Mouse (Mus musculus): ENCODE results near the gene Olfr99. TPM values are rescaled to one million over a fixed set of nuclear protein-coding genes. Genes with fewer than 3 reads are reported as not detected.

Gene Olfr99
- polyA plus RNA-seq (2014; fragmentation: Nextera tagmentation; extraction: Ambion mirVana) = not detected in 2 replicates

DNA sequence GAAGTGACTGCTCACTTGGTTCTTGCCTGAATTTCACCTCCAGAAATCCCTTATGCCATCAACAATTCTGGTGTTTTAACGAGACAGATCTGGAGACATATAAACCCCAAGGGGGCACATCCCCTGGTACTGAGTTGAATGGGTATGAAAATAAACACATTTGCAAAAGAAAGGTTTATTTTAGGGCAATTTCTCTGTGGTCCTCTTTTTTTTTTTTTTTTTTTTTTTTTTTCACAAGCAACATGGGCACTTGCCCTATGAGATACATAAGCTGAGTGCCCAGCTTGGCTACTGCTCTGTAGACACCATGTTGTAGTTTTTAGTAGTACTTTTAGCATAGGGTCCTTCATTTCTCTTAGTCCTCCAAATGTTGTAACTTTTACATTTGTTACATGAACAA, at the start of gene Olfr99:
Gene Olfr99 (minus strand): TSS at position 101 of the 400 bp plus-strand sequence.
- Histone ChIP-seq H3K27ac (ENCODE audit: low read depth, low read length) (no peak within 1 kb of the TSS), H3K4me3 (ENCODE audit: low read depth, low read length) (no peak within 1 kb of the TSS), H3K36me3 (ENCODE audit: control insufficient read depth, insufficient read depth, low read length) (no peaks in the 10 kb centered on the region), H3K4me2 (no peak within 1 kb of the TSS), H3K9me3 (replicated peaks; ENCODE audit: control insufficient read depth, low read length) (no peaks in the 10 kb centered on the region), H3K9ac (ENCODE audit: low read depth, low read length) (no peak within 1 kb of the TSS), H3K4me1 (ENCODE audit: control insufficient read depth, insufficient read depth, low read length) (no peaks in the 10 kb centered on the region), H3K27me3 (ENCODE audit: control insufficient read depth, insufficient read depth, low read length) (no peaks in the 10 kb centered on the region)
- ATAC-seq (replicated peaks; ENCODE audit: insufficient number of reproducible peaks, low FRiP score, low TSS enrichment) = no peak
- WGBS (ENCODE audit: insufficient replicate concordance) = 64% methylated on average over 1 of the region's 1 CpGs

DNA sequence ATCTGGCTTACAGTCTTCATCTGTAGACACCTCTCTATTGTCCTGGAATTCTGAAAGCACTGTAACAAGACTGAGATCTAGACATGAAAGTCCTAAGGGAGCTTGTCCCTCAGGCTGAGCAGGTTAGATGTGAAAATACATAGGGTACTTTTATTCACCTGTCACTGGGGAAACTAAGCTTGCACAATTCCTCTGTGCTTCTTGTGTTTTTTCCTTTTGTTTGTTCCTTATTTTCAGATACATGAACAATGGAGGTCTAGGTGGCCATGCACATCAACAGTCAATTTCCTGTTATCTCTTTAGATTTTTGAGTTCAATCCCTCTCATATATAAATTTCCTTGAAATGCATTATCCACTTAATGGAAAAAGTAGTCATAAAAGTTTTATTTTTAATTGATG, 33.7 kb upstream of the Olfr99 start, which contains the start of gene Olfr102:
Gene Olfr102 (minus strand): TSS at position 101 of the 400 bp plus-strand sequence.
- H3K4me1 ChIP-seq (ENCODE audit: control insufficient read depth, insufficient read depth, low read length) = no peaks in the 10 kb centered on the region

DNA sequence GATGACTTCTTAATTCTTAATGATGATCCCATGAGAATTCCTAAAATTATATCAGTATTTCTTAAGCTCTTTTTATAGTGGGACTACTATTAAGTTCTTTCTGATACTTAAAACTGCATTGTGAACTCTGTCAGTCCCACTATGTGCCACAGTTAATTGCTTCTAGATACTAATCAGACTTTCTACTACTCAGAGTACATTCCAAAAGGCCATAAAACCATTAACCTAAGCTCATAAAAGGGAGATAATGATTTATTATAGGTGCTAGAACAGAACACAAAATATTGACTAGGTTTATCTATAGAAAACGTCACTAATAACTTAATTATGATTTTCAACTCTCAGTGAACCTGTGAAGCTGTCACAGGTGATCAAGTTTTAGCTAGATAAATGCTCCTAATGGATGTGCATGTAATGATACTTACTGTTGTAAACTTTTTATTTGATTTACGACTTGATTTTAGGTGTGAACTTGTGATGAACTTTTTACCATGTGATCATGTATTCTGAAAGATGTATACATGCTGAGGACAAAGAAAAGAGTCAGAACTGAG, 27.0 kb upstream of the Olfr99 start:
- Histone ChIP-seq H3K4me1 (ENCODE audit: control insufficient read depth, insufficient read depth, low read length) (no peaks in the 10 kb centered on the region), H3K36me3 (ENCODE audit: control insufficient read depth, insufficient read depth, low read length) (no peaks in the 10 kb centered on the region), H3K9ac (ENCODE audit: low read depth, low read length) (no peak overlapping the region), H3K27ac (ENCODE audit: low read depth, low read length) (no peak overlapping the region), H3K4me2 (no peak overlapping the region), H3K9me3 (replicated peaks; ENCODE audit: control insufficient read depth, low read length) (no peaks in the 10 kb centered on the region), H3K27me3 (ENCODE audit: control insufficient read depth, insufficient read depth, low read length) (no peaks in the 10 kb centered on the region), H3K4me3 (ENCODE audit: low read depth, low read length) (no peak overlapping the region)
- no peak for ATAC-seq (replicated peaks; ENCODE audit: insufficient number of reproducible peaks, low FRiP score, low TSS enrichment)
- WGBS (ENCODE audit: insufficient replicate concordance) = 42% methylated on average over 2 of the region's 2 CpGs

More for the DNA sequence above, 33.7 kb upstream of the Olfr99 start, which contains the start of gene Olfr102:
- Histone ChIP-seq H3K36me3 (ENCODE audit: control insufficient read depth, insufficient read depth, low read length) (no peaks in the 10 kb centered on the region), H3K4me2 (no peak within 1 kb of the TSS), H3K27me3 (ENCODE audit: control insufficient read depth, insufficient read depth, low read length) (no peaks in the 10 kb centered on the region), H3K9ac (ENCODE audit: low read depth, low read length) (no peak within 1 kb of the TSS), H3K27ac (ENCODE audit: low read depth, low read length) (no peak within 1 kb of the TSS), H3K4me3 (ENCODE audit: low read depth, low read length) (no peak within 1 kb of the TSS), H3K9me3 (replicated peaks; ENCODE audit: control insufficient read depth, low read length) (no peaks in the 10 kb centered on the region; the same call in 1 of the 2 replicates)
- no peak for ATAC-seq (replicated peaks; ENCODE audit: insufficient number of reproducible peaks, low FRiP score, low TSS enrichment)

DNA sequence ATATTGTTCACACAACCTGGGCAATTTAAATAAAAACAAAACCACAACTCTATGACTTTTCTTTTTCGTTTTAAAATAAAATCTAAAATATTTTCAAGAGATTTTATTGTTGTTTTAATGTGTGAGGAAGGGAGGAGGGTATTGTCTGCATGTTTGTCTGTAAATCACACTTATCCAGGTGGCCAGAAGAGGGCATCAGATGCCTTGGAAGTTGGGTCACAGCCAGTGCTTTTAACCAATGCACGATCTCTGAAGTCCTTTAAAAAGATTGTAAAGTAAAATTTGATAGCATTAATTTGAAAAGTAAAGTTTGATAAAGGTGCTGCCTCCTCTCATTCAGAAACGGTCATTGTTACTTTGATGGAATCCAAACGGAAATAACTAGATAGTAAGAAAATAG, 25.2 kb upstream of the Olfr99 start:
- no peak overlapping the region for H3K27ac ChIP-seq (ENCODE audit: low read depth, low read length)
- WGBS (ENCODE audit: insufficient replicate concordance) = 37% methylated on average over 4 of the region's 4 CpGs
- no peak for ATAC-seq (replicated peaks; ENCODE audit: insufficient number of reproducible peaks, low FRiP score, low TSS enrichment)

DNA sequence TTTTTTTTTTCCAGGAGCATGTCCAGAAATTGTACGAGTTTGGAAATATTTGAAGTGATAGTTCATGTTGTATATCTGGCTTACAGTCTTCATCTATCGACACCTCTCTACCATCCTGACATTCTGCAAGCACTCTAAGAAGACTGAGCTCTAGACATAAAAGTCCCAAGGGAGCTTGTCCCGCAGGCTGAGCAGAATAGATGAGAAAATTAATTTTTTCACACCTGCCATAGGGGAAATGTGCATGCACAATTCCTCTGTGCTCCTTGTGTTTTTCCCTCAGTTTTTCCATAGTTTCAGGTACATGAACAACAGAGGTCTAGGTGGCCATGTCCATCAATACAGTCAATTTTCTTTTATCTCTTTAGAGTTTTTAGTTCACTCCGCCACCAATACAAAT, 21.0 kb upstream of the Olfr99 start, which contains the start of gene Olfr101:
Gene Olfr101 (minus strand): TSS at position 101 of the 400 bp plus-strand sequence.
- Histone ChIP-seq H3K4me1 (ENCODE audit: control insufficient read depth, insufficient read depth, low read length) (no peaks in the 10 kb centered on the region), H3K9ac (ENCODE audit: low read depth, low read length) (no peak within 1 kb of the TSS), H3K4me2 (no peak within 1 kb of the TSS), H3K36me3 (ENCODE audit: control insufficient read depth, insufficient read depth, low read length) (no peaks in the 10 kb centered on the region), H3K27ac (ENCODE audit: low read depth, low read length) (no peak within 1 kb of the TSS), H3K27me3 (ENCODE audit: control insufficient read depth, insufficient read depth, low read length) (no peaks in the 10 kb centered on the region), H3K9me3 (replicated peaks; ENCODE audit: control insufficient read depth, low read length) (no peaks in the 10 kb centered on the region), H3K4me3 (ENCODE audit: low read depth, low read length) (no peak within 1 kb of the TSS)
- no peak for ATAC-seq (replicated peaks; ENCODE audit: insufficient number of reproducible peaks, low FRiP score, low TSS enrichment)
- WGBS (ENCODE audit: insufficient replicate concordance) = 78% methylated on average over 4 of the region's 4 CpGs

More for the DNA sequence above, 25.2 kb upstream of the Olfr99 start:
- Histone ChIP-seq H3K9ac (ENCODE audit: low read depth, low read length) (no peak overlapping the region), H3K27me3 (ENCODE audit: control insufficient read depth, insufficient read depth, low read length) (no peaks in the 10 kb centered on the region), H3K4me3 (ENCODE audit: low read depth, low read length) (no peak overlapping the region), H3K9me3 (replicated peaks; ENCODE audit: control insufficient read depth, low read length) (no peaks in the 10 kb centered on the region), H3K4me1 (ENCODE audit: control insufficient read depth, insufficient read depth, low read length) (no peaks in the 10 kb centered on the region), H3K4me2 (no peak overlapping the region), H3K36me3 (ENCODE audit: control insufficient read depth, insufficient read depth, low read length) (no peaks in the 10 kb centered on the region)

DNA sequence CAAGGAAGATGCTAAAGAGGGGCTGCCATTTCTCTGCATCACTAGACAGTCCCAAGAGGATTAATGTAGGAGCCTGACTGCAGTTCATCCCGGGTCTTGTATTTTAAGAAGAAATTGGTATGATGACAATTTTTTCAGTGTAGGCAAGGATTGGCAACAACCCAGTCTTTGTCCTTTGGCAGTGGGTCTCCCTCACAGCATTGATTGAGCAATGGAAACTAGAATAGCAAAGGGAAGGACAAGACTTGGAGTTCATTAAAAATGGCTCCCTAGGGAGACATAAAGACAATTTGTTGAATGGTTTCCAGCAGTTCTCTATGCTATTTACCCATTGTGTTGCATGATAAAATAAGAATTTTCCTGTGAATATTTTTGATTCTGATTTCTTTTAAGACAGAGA, 2.9 kb downstream of the Olfr99 start:
- Histone ChIP-seq H3K27me3 (ENCODE audit: control insufficient read depth, insufficient read depth, low read length) (no peaks in the 10 kb centered on the region), H3K27ac (ENCODE audit: low read depth, low read length) (no peak overlapping the region), H3K9ac (ENCODE audit: low read depth, low read length) (no peak overlapping the region), H3K4me1 (ENCODE audit: control insufficient read depth, insufficient read depth, low read length) (no peaks in the 10 kb centered on the region), H3K4me3 (ENCODE audit: low read depth, low read length) (no peak overlapping the region), H3K9me3 (replicated peaks; ENCODE audit: control insufficient read depth, low read length) (no peaks in the 10 kb centered on the region), H3K36me3 (ENCODE audit: control insufficient read depth, insufficient read depth, low read length) (no peaks in the 10 kb centered on the region), H3K4me2 (no peak overlapping the region)
- WGBS (ENCODE audit: insufficient replicate concordance) = 69% methylated on average over 1 of the region's 1 CpGs
- ATAC-seq (replicated peaks; ENCODE audit: insufficient number of reproducible peaks, low FRiP score, low TSS enrichment) = no peak

DNA sequence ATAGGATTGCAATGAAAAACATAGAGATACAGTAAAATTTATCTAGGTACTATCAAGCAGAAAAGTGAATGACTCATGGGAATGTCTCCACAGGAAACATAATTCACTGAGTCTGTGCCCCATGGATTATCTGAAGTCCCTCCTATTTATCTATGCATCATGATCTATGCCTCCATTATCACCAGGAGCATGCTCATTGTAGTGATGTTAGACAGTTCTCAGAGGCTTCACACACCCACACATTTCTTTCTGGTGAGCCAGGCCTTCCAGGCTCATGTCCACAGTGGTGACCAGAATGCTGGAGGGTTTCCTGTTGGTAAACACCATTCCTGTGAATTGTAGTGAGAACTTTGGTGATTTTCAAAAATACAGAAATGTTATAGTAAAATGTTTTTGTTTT, 6.7 kb downstream of the Olfr99 start:
- H3K27ac ChIP-seq (ENCODE audit: low read depth, low read length) = no peak overlapping the region
- H3K4me2 ChIP-seq = no peak overlapping the region
- H3K9me3 ChIP-seq (replicated peaks; ENCODE audit: control insufficient read depth, low read length) = no peaks in the 10 kb centered on the region
- no peaks in the 10 kb centered on the region for H3K36me3 ChIP-seq (ENCODE audit: control insufficient read depth, insufficient read depth, low read length)
- no peaks in the 10 kb centered on the region for H3K4me1 ChIP-seq (ENCODE audit: control insufficient read depth, insufficient read depth, low read length)
- no peak overlapping the region for H3K4me3 ChIP-seq (ENCODE audit: low read depth, low read length)
- no peak for ATAC-seq (replicated peaks; ENCODE audit: insufficient number of reproducible peaks, low FRiP score, low TSS enrichment)
- no peak overlapping the region for H3K9ac ChIP-seq (ENCODE audit: low read depth, low read length)
- no peaks in the 10 kb centered on the region for H3K27me3 ChIP-seq (ENCODE audit: control insufficient read depth, insufficient read depth, low read length)

DNA sequence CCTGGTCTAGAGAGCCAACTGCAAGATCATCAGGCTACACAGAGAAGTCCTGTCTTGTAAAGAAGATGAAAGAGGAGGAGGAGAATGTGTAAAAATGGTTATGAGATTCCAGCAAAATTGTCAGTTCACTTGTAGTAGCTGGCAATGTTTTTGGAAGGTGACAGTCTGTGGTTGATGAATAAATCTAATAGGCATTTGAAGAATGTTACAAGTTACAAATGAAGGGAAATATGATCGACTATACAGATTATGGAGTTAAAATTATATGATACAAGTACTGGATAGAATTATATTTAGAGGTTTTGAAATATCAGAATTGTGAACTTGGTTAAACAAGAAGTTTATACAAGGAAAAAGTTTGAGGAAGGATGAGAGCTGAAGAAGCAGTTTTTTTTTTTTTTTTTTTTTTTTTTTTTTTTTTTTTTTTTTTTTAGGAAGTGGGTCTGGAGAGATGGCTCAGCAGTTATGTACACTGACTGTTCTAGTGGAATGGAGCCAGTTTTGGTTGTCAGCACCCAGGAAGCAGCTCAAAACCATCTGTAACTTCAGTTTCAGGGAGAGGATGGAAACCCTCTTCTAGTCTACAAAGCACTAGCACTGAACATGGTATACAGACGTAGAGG, 7.5 kb downstream of the Olfr99 start:
- H3K9ac ChIP-seq (ENCODE audit: low read depth, low read length) = no peak overlapping the region
- no peak overlapping the region for H3K27ac ChIP-seq (ENCODE audit: low read depth, low read length)
- H3K4me2 ChIP-seq = no peak overlapping the region
- no peak overlapping the region for H3K4me3 ChIP-seq (ENCODE audit: low read depth, low read length)
- ATAC-seq (replicated peaks; ENCODE audit: insufficient number of reproducible peaks, low FRiP score, low TSS enrichment) = no peak
- no peaks in the 10 kb centered on the region for H3K27me3 ChIP-seq (ENCODE audit: control insufficient read depth, insufficient read depth, low read length)
- no peaks in the 10 kb centered on the region for H3K4me1 ChIP-seq (ENCODE audit: control insufficient read depth, insufficient read depth, low read length)
- H3K9me3 ChIP-seq (replicated peaks; ENCODE audit: control insufficient read depth, low read length) = no peaks in the 10 kb centered on the region
- 67% methylated on average over 2 of the region's 2 CpGs for WGBS (ENCODE audit: insufficient replicate concordance)
- no peaks in the 10 kb centered on the region for H3K36me3 ChIP-seq (ENCODE audit: control insufficient read depth, insufficient read depth, low read length)

DNA sequence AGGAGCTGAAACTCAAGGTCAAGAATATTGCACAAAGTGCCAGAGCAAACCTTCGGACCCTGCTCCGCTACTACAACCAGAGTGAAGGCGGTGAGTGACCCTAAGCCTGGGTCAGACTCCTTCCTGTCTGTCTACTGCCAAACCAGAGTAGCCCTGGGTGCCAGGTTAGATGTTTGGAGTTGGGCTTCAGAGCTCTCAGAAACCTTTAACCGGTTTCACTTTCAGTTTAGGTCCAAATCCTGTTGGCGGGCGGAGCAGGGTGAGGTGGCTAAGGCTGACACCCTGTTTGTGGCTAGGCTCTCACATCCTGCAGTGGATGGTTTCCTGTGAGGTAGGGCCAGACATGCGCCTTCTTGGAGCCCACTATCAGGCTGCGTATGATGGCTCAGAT, 12.6 kb downstream of the Olfr99 start:
- Histone ChIP-seq H3K27me3 (ENCODE audit: control insufficient read depth, insufficient read depth, low read length) (no peaks in the 10 kb centered on the region), H3K36me3 (ENCODE audit: control insufficient read depth, insufficient read depth, low read length) (no peaks in the 10 kb centered on the region), H3K9ac (ENCODE audit: low read depth, low read length) (peak overlapping the region; percentile 49), H3K4me3 (ENCODE audit: low read depth, low read length) (peak overlapping the region; percentile 56), H3K4me1 (ENCODE audit: control insufficient read depth, insufficient read depth, low read length) (no peaks in the 10 kb centered on the region), H3K4me2 (peak overlapping the region; percentile 95), H3K9me3 (replicated peaks; ENCODE audit: control insufficient read depth, low read length) (no peaks in the 10 kb centered on the region), H3K27ac (ENCODE audit: low read depth, low read length) (no peak overlapping the region)
- WGBS (ENCODE audit: insufficient replicate concordance) = 53% methylated on average over 8 of the region's 8 CpGs
- peak; percentile 15; the same call in 1 of the 2 replicates for ATAC-seq (replicated peaks; ENCODE audit: insufficient number of reproducible peaks, low FRiP score, low TSS enrichment)

Measured in heart, embryonic 11.5 days (tissue).